Mouse (Mus musculus): ENCODE results near the gene Ssna1.

The Ssna1 gene

GRCm38 (mm10) chr2:25271827-25272511 is at the start of gene Ssna1, which contains the start of gene Anapc2:
Ssna1 (minus strand) TSS chr2:25272438.
Anapc2 (plus strand) TSS chr2:25272478.
- DNase-seq (ENCODE audit: low spot score) = peak; percentile 99

- no peak for DNase-seq (ENCODE audit: low spot score)
Observed at GRCm38 (mm10) chr2:25320084-25320483, 47.8 kb upstream of the Ssna1 start.

GRCm38 (mm10) chr2:25318971-25319773 is 46.9 kb upstream of the Ssna1 start, which contains the start of gene Grin1:
Grin1 (minus strand) TSS chr2:25319187.
- peak; percentile 17 for DNase-seq (ENCODE audit: low spot score)

GRCm38 (mm10) chr2:25318119-25318966 is 46.1 kb upstream of the Ssna1 start:
- no peak for DNase-seq (ENCODE audit: low spot score)

- DNase-seq (ENCODE audit: low spot score) = no peak
Observed at GRCm38 (mm10) chr2:25311491-25311891, 39.3 kb upstream of the Ssna1 start.

GRCm38 (mm10) chr2:25310969-25311368 is 38.7 kb upstream of the Ssna1 start:
- no peak for DNase-seq (ENCODE audit: low spot score)

- DNase-seq (ENCODE audit: low spot score) = no peak
Observed at GRCm38 (mm10) chr2:25310180-25310579, 37.9 kb upstream of the Ssna1 start.

- DNase-seq (ENCODE audit: low spot score) = no peak
Observed at GRCm38 (mm10) chr2:25305587-25306359, 33.5 kb upstream of the Ssna1 start.

- DNase-seq (ENCODE audit: low spot score) = no peak
Observed at GRCm38 (mm10) chr2:25304657-25305541, 32.7 kb upstream of the Ssna1 start.

- no peak for DNase-seq (ENCODE audit: low spot score)
Observed at GRCm38 (mm10) chr2:25303931-25304656, 31.9 kb upstream of the Ssna1 start.

GRCm38 (mm10) chr2:25303452-25303851 is 31.2 kb upstream of the Ssna1 start:
- no peak for DNase-seq (ENCODE audit: low spot score)

GRCm38 (mm10) chr2:25298046-25298445 is 25.8 kb upstream of the Ssna1 start:
- DNase-seq (ENCODE audit: low spot score) = no peak

- no peak for DNase-seq (ENCODE audit: low spot score)
Observed at GRCm38 (mm10) chr2:25297093-25297492, 24.9 kb upstream of the Ssna1 start.

- no peak for DNase-seq (ENCODE audit: low spot score)
Observed at GRCm38 (mm10) chr2:25293706-25294105, 21.5 kb upstream of the Ssna1 start.

GRCm38 (mm10) chr2:25292856-25293255 is 20.6 kb upstream of the Ssna1 start:
- peak; percentile 61 for DNase-seq (ENCODE audit: low spot score)

- no peak for DNase-seq (ENCODE audit: low spot score)
Observed at GRCm38 (mm10) chr2:25292054-25292544, 19.9 kb upstream of the Ssna1 start.

- DNase-seq (ENCODE audit: low spot score) = no peak
Observed at GRCm38 (mm10) chr2:25291184-25292053, 19.2 kb upstream of the Ssna1 start.

GRCm38 (mm10) chr2:25290816-25291130 is 18.5 kb upstream of the Ssna1 start:
- DNase-seq (ENCODE audit: low spot score) = no peak
